Mouse (Mus musculus) MEL (cell line): ENCODE measurements around the gene Vwa8. TPM values are rescaled to one million over a fixed set of nuclear protein-coding genes. Genes with fewer than 3 reads are reported as not detected.

Source experiments
- DNase-seq: peaks from one replicate; pipeline ENCODE4 v3.0.0; 2011; ENCODE audit warnings: low read depth, low spot score
- H3K27ac ChIP-seq: 2 replicates; pipeline ENCODE4 v1.5.1; 2012; ENCODE audit warnings: low read depth, mild to moderate bottlenecking, control low read depth, low read length, moderate library complexity; ENCODE audit not compliant: control insufficient read depth
- H3K27me3 ChIP-seq, 2 experiments: fragments of 150-350 bp in 1 of 2; sonication (generic) in 1 of 2; 2 replicates each; pipeline ENCODE4 v1.6.1; 2012; ENCODE audit warnings: low read length in 2 of 2, mild to moderate bottlenecking in 2 of 2, improper control_type of control experiment in 1 of 2, moderate library complexity in 1 of 2; ENCODE audit not compliant: insufficient read depth in 2 of 2, control insufficient read depth in 1 of 2
- H3K36me3 ChIP-seq, 2 experiments: 2 replicates each; pipeline ENCODE4 v1.6.1; 2012 to 2014; ENCODE audit warnings: low read length in 2 of 2, improper control_type of control experiment in 1 of 2, inconsistent platforms in 1 of 2, mild to moderate bottlenecking in 1 of 2; ENCODE audit not compliant: insufficient read depth in 2 of 2, control insufficient read depth in 1 of 2
- H3K4me1 ChIP-seq, 2 experiments: fragments of 150-350 bp in 1 of 2; sonication (generic) in 1 of 2; 2 replicates each; pipeline ENCODE4 v1.6.1; 2012; ENCODE audit warnings: low read length in 2 of 2, improper control_type of control experiment in 1 of 2, mild to moderate bottlenecking in 1 of 2; ENCODE audit not compliant: insufficient read depth in 2 of 2, control insufficient read depth in 1 of 2
- H3K4me3 ChIP-seq, 2 experiments: fragments of 150-350 bp in 1 of 2; sonication (generic) in 1 of 2; 2 replicates each; pipeline ENCODE4 v1.5.1; 2012; ENCODE audit warnings: low read depth in 2 of 2, low read length in 2 of 2, mild to moderate bottlenecking in 2 of 2, moderate library complexity in 2 of 2, control low read depth in 1 of 2, improper control_type of control experiment in 1 of 2; ENCODE audit not compliant: control insufficient read depth in 1 of 2, insufficient read depth in 1 of 2
- H3K79me2 ChIP-seq: 2 replicates; pipeline ENCODE4 v1.6.1; 2012; ENCODE audit warnings: mild to moderate bottlenecking, low read length, moderate library complexity; ENCODE audit not compliant: control insufficient read depth, poor library complexity, insufficient read depth
- H3K9ac ChIP-seq: 2 replicates; pipeline ENCODE4 v1.6.1; 2012; ENCODE audit warnings: low read depth, mild to moderate bottlenecking, control low read depth, low read length, moderate library complexity; ENCODE audit not compliant: control insufficient read depth, poor library complexity, severe bottlenecking
- H3K9me3 ChIP-seq: fragments of 150-350 bp; sonication (generic); replicated peaks from 2 replicates; pipeline ENCODE4 v1.6.1; 2012; ENCODE audit warnings: mild to moderate bottlenecking, low read length, improper control_type of control experiment, moderate library complexity; ENCODE audit not compliant: insufficient read depth
- BHLHE40 ChIP-seq: IDR thresholded peaks from 2 replicates; pipeline ENCODE4 v1.6.1; 2012; ENCODE audit warnings: low read depth, mild to moderate bottlenecking, inconsistent platforms, low read length, improper control_type of control experiment, borderline replicate concordance
- CHD1 ChIP-seq: IDR thresholded peaks from 2 replicates; pipeline ENCODE4 v1.6.1; 2012; ENCODE audit warnings: low read depth, mild to moderate bottlenecking, inconsistent platforms, low read length, improper control_type of control experiment
- CHD2 ChIP-seq: IDR thresholded peaks from 2 replicates; pipeline ENCODE4 v1.6.1; 2011; ENCODE audit warnings: low read length, improper control_type of control experiment
- ELF1 ChIP-seq: IDR thresholded peaks from 2 replicates; pipeline ENCODE4 v1.6.1; 2014; ENCODE audit warnings: low read depth, mild to moderate bottlenecking, inconsistent platforms, low read length, improper control_type of control experiment, moderate library complexity
- GABPA ChIP-seq: IDR thresholded peaks from 2 replicates; pipeline ENCODE4 v1.6.1; 2012; ENCODE audit warnings: low read depth, mild to moderate bottlenecking, inconsistent platforms, low read length, improper control_type of control experiment, moderate library complexity
- HCFC1 ChIP-seq: IDR thresholded peaks from 2 replicates; pipeline ENCODE4 v1.6.1; 2012; ENCODE audit warnings: low read depth, mild to moderate bottlenecking, inconsistent platforms, low read length, improper control_type of control experiment, moderate library complexity
- JUND ChIP-seq: IDR thresholded peaks from 2 replicates; pipeline ENCODE4 v1.6.1; 2011; ENCODE audit warnings: low read depth, mild to moderate bottlenecking, improper control_type of control experiment, low read length
- MAZ ChIP-seq: IDR thresholded peaks from 2 replicates; pipeline ENCODE4 v1.6.1; 2012; ENCODE audit warnings: low read depth, mild to moderate bottlenecking, inconsistent platforms, low read length, improper control_type of control experiment
- MEF2A ChIP-seq: IDR thresholded peaks from 2 replicates; pipeline ENCODE4 v1.6.1; 2014; ENCODE audit warnings: low read depth, mild to moderate bottlenecking, inconsistent platforms, low read length, improper control_type of control experiment; ENCODE audit not compliant: poor library complexity, insufficient replicate concordance, severe bottlenecking; ENCODE audit errors: extremely low read depth
- MXI1 ChIP-seq: IDR thresholded peaks from 2 replicates; pipeline ENCODE4 v1.6.1; 2011; ENCODE audit warnings: mild to moderate bottlenecking, low read depth, low read length, improper control_type of control experiment
- MYB ChIP-seq: IDR thresholded peaks from 2 replicates; pipeline ENCODE4 v1.6.1; 2011; ENCODE audit warnings: mild to moderate bottlenecking, low read depth, low read length, improper control_type of control experiment
- NELFE ChIP-seq: IDR thresholded peaks from 2 replicates; pipeline ENCODE4 v1.6.1; 2011; ENCODE audit warnings: low read depth, low read length, improper control_type of control experiment
- POLR2A ChIP-seq, 2 experiments: IDR thresholded peaks; 2 replicates each; pipeline ENCODE4 v1.6.1; 2011 to 2012; ENCODE audit warnings: low read length in 2 of 2, mild to moderate bottlenecking in 2 of 2, control low read depth in 1 of 2, improper control_type of control experiment in 1 of 2, low read depth in 1 of 2, moderate library complexity in 1 of 2; ENCODE audit not compliant: control insufficient read depth in 1 of 2, insufficient read depth in 1 of 2, poor library complexity in 1 of 2
- POLR2AphosphoS2 ChIP-seq: IDR thresholded peaks from 2 replicates; pipeline ENCODE4 v1.6.1; 2011; ENCODE audit warnings: low read length, improper control_type of control experiment
- SIN3A ChIP-seq: IDR thresholded peaks from 2 replicates; pipeline ENCODE4 v1.6.1; 2012; ENCODE audit warnings: low read length, improper control_type of control experiment, inconsistent platforms
- TBP ChIP-seq: IDR thresholded peaks from 2 replicates; pipeline ENCODE4 v1.8.0; 2011; ENCODE audit warnings: low read depth, low read length, improper control_type of control experiment
- TCF12 ChIP-seq: IDR thresholded peaks from 2 replicates; pipeline ENCODE4 v1.6.1; 2014; ENCODE audit warnings: low read depth, mild to moderate bottlenecking, inconsistent platforms, low read length, improper control_type of control experiment, moderate library complexity
- UBTF ChIP-seq: IDR thresholded peaks from 2 replicates; pipeline ENCODE4 v1.6.1; 2012; ENCODE audit warnings: low read depth, mild to moderate bottlenecking, inconsistent platforms, low read length, improper control_type of control experiment, moderate library complexity, borderline replicate concordance; ENCODE audit not compliant: insufficient read depth
- USF1 ChIP-seq: IDR thresholded peaks from 2 replicates; pipeline ENCODE4 v1.6.1; 2014; ENCODE audit warnings: low read depth, mild to moderate bottlenecking, inconsistent platforms, low read length, improper control_type of control experiment, moderate library complexity
- ZC3H11A ChIP-seq: IDR thresholded peaks from 2 replicates; pipeline ENCODE4 v1.6.1; 2012; ENCODE audit warnings: low read depth, mild to moderate bottlenecking, inconsistent platforms, low read length, improper control_type of control experiment
- ZKSCAN1 ChIP-seq: IDR thresholded peaks from 2 replicates; pipeline ENCODE4 v1.6.1; 2012; ENCODE audit warnings: low read depth, mild to moderate bottlenecking, inconsistent platforms, low read length, improper control_type of control experiment, moderate library complexity
- ZMIZ1 ChIP-seq: IDR thresholded peaks from 2 replicates; pipeline ENCODE4 v1.6.1; 2012; ENCODE audit warnings: low read depth, mild to moderate bottlenecking, inconsistent platforms, low read length, improper control_type of control experiment, moderate library complexity
- ZNF384 ChIP-seq: IDR thresholded peaks from 2 replicates; pipeline ENCODE4 v1.6.1; 2012; ENCODE audit warnings: low read depth, mild to moderate bottlenecking, inconsistent platforms, low read length, improper control_type of control experiment
- polyA plus RNA-seq, 2 experiments: library from polyadenylated mRNA; stranded (reverse) in 1 of 2; unstranded in 1 of 2; fragments of >175 nt in 1 of 2; fragments of >200 nt in 1 of 2; gene quantifications; 2 replicates each; pipeline versions ENCODE4 v1.2.1 to v1.2.4; 2012; ENCODE audit warnings: low replicate concordance in 2 of 2, low read depth in 1 of 2; ENCODE audit not compliant: insufficient read length in 2 of 2, insufficient read depth in 1 of 2, missing spikeins in 1 of 2
- total RNA-seq: library from RNA; depleted of rRNA; stranded (reverse); fragments of 300-350 nt; gene quantifications from 2 replicates; pipeline ENCODE4 v1.2.3, GENCODE M21; 2012

Gene Vwa8
- total and polyA plus RNA-seq, 3 experiments = 12.4 to 19.6 TPM; not detected in 1

- Histone ChIP-seq H3K9me3 (no peaks in the 10 kb centered on the region), H3K9ac (no peak overlapping the region), H3K36me3 (no peaks in the 10 kb centered on the region), H3K27ac (no peak overlapping the region), H3K4me1 (no peaks in the 10 kb centered on the region), H3K4me3 (no peak overlapping the region), H3K27me3 (no peaks in the 10 kb centered on the region), H3K79me2 (no peaks in the 10 kb centered on the region)
- no peak for DNase-seq
- TF ChIP-seq SIN3A (no peak), CHD1 (no peak), MYB (no peak), POLR2A (IDR thresholded peaks at IDR 0.05; ENCODE audit: control insufficient read depth in 1 of 2, insufficient read depth in 1 of 2, low read depth in 1 of 2, low read length in 2 of 2, poor library complexity in 1 of 2) (no peak), NELFE (no peak), TBP (no peak), ZNF384 (no peak), USF1 (no peak), MXI1 (no peak)
Observed at GRCm38 (mm10) chr14:79158673-79159200, 309.9 kb downstream of the Vwa8 start.

- DNase-seq = no peak
- H3K79me2 ChIP-seq = no peaks in the 10 kb centered on the region
- no peaks in the 10 kb centered on the region for H3K36me3 ChIP-seq
Observed at GRCm38 (mm10) chr14:79159451-79159850, 310.6 kb downstream of the Vwa8 start.

GRCm38 (mm10) chr14:79160486-79160885 is 311.6 kb downstream of the Vwa8 start:
- Histone ChIP-seq H3K27ac (no peak overlapping the region), H3K36me3 (no peaks in the 10 kb centered on the region), H3K9me3 (no peaks in the 10 kb centered on the region), H3K27me3 (no peaks in the 10 kb centered on the region), H3K9ac (no peak overlapping the region), H3K4me1 (no peaks in the 10 kb centered on the region), H3K4me3 (no peak overlapping the region), H3K79me2 (no peaks in the 10 kb centered on the region)
- DNase-seq = no peak
- TF ChIP-seq CHD2 (no peak), MXI1 (no peak), BHLHE40 (no peak)

More at GRCm38 (mm10) chr14:79159451-79159850, 310.6 kb downstream of the Vwa8 start:
- no peak overlapping the region for H3K4me3 ChIP-seq
- H3K4me1 ChIP-seq = no peaks in the 10 kb centered on the region
- TF ChIP-seq POLR2AphosphoS2 = no peak
- no peak for TF ChIP-seq JUND
- no peak for TF ChIP-seq GABPA
- TF ChIP-seq MEF2A = no peak
- TF ChIP-seq ZMIZ1 = no peak
- TF ChIP-seq TCF12 = no peak
- TF ChIP-seq ELF1 = no peak
- no peak for TF ChIP-seq ZKSCAN1
- no peak for TF ChIP-seq ZC3H11A
- no peak for TF ChIP-seq HCFC1
- no peak for TF ChIP-seq TBP
- TF ChIP-seq CHD1 = no peak
- TF ChIP-seq MAZ = no peak
- TF ChIP-seq UBTF = no peak
- TF ChIP-seq, all 39 proteins: peak for 0
- H3K27me3 ChIP-seq = no peaks in the 10 kb centered on the region
- H3K9me3 ChIP-seq = no peaks in the 10 kb centered on the region
- no peak overlapping the region for H3K9ac ChIP-seq
- no peak overlapping the region for H3K27ac ChIP-seq
